Mouse (Mus musculus): Measurements from ENCODE around the gene Psma7. TPM values are rescaled to one million over a fixed set of nuclear protein-coding genes. Genes with fewer than 3 reads are reported as not detected.

Psma7 gene
- polyA plus RNA-seq, 1 experiment from 2014 or later = 578 TPM

- H3K4me3 ChIP-seq = no peak overlapping the region
- 74% methylated on average over 1 of the region's 1 CpGs for WGBS
- no peaks in the 10 kb centered on the region for H3K27me3 ChIP-seq
- no peak for ATAC-seq (ENCODE audit: insufficient number of reproducible peaks, insufficient read depth, low FRiP score, low TSS enrichment, low read depth)
- H3K36me3 ChIP-seq = no peaks in the 10 kb centered on the region
- no peaks in the 10 kb centered on the region for H3K9me3 ChIP-seq
- H3K4me1 ChIP-seq = 0 out of 2 replicates have a peak, but pooled peaks cover 5% of the 10 kb centered on the region
- no peak overlapping the region for H3K27ac ChIP-seq
- no peak overlapping the region for H3K9ac ChIP-seq
- no peak overlapping the region for H3K4me2 ChIP-seq
These were observed 53.1 kb downstream of the Psma7 start for GRCm38 (mm10) chr2:179989098-179989497.

GRCm38 (mm10) chr2:179986437-179987022, 55.7 kb downstream of the Psma7 start:
- WGBS = 72% methylated on average over 10 of the region's 10 CpGs
- Histone ChIP-seq H3K27ac (no peak overlapping the region), H3K9ac (no peak overlapping the region), H3K36me3 (no peaks in the 10 kb centered on the region), H3K9me3 (no peaks in the 10 kb centered on the region), H3K27me3 (no peaks in the 10 kb centered on the region), H3K4me3 (no peak overlapping the region), H3K4me1 (0 out of 2 replicates have a peak, but pooled peaks cover 5% of the 10 kb centered on the region), H3K4me2 (no peak overlapping the region)
- ATAC-seq (ENCODE audit: insufficient number of reproducible peaks, insufficient read depth, low FRiP score, low TSS enrichment, low read depth) = no peak

Other genes starting within 250 kb of the Psma7 start
- 3.7 and 3.9 TPM in 2 replicates for gene Taf4, start 65.8 kb downstream of the Psma7 start, polyA plus RNA-seq (2015; fragmentation: Nextera tagmentation; extraction: Ambion mirVana)
- 11.1 and 11.4 TPM in 2 replicates for gene Lsm14b, start 17.4 kb downstream of the Psma7 start, polyA plus RNA-seq (2015; fragmentation: Nextera tagmentation; extraction: Ambion mirVana)
- gene Ss18l1, start 76 bp upstream of the Psma7 start, polyA plus RNA-seq (2015; fragmentation: Nextera tagmentation; extraction: Ambion mirVana) = 6.2 and 8.2 TPM in 2 replicates
- 21.8 and 29.1 TPM in 2 replicates for gene Mtg2, start 28.2 kb upstream of the Psma7 start, polyA plus RNA-seq (2015; fragmentation: Nextera tagmentation; extraction: Ambion mirVana)
- 0.17 TPM in 1 of 2 replicates, not detected in the other for gene Hrh3, start 62.1 kb upstream of the Psma7 start, polyA plus RNA-seq (2015; fragmentation: Nextera tagmentation; extraction: Ambion mirVana)
- gene Osbpl2, start 76.9 kb upstream of the Psma7 start, polyA plus RNA-seq (2015; fragmentation: Nextera tagmentation; extraction: Ambion mirVana) = 35.8 and 41.6 TPM in 2 replicates
- 168 and 190 TPM in 2 replicates for gene Adrm1, start 129.1 kb upstream of the Psma7 start, polyA plus RNA-seq (2015; fragmentation: Nextera tagmentation; extraction: Ambion mirVana)
- gene Lama5, start 183.4 kb upstream of the Psma7 start, polyA plus RNA-seq (2015; fragmentation: Nextera tagmentation; extraction: Ambion mirVana) = 19.0 and 25.2 TPM in 2 replicates
- gene Rps21, start 214.9 kb upstream of the Psma7 start, polyA plus RNA-seq (2015; fragmentation: Nextera tagmentation; extraction: Ambion mirVana) = 653 and 689 TPM in 2 replicates
- 11.6 and 14.6 TPM in 2 replicates for gene Cables2, start 231.1 kb upstream of the Psma7 start, polyA plus RNA-seq (2015; fragmentation: Nextera tagmentation; extraction: Ambion mirVana)
- gene Rbbp8nl, start 247.4 kb upstream of the Psma7 start, polyA plus RNA-seq (2015; fragmentation: Nextera tagmentation; extraction: Ambion mirVana) = 1.6 and 1.7 TPM in 2 replicates